Mouse (Mus musculus) cerebellum, adult 2 months (tissue): ENCODE data around the gene Tnfrsf4. TPM values are rescaled to one million over a fixed set of nuclear protein-coding genes. Genes with fewer than 3 reads are reported as not detected.

Source experiments
- DNase-seq, 2 experiments: peaks; one replicate each; pipeline ENCODE4 v3.0.0; 2021
- H3K27ac ChIP-seq: fragments of 200-500 bp; 2 replicates; pipeline ENCODE4 v1.5.1; 2012; ENCODE audit warnings: low read length, control low read depth, inconsistent platforms; ENCODE audit not compliant: insufficient read depth
- H3K27me3 ChIP-seq: fragments of 200-500 bp; 2 replicates; pipeline ENCODE4 v1.6.1; 2012; ENCODE audit warnings: inconsistent platforms, mild to moderate bottlenecking, low read length, moderate library complexity; ENCODE audit not compliant: control insufficient read depth, insufficient read depth
- H3K4me1 ChIP-seq: fragments of 200-500 bp; 2 replicates; pipeline ENCODE4 v1.6.1; 2011; ENCODE audit warnings: low read length; ENCODE audit not compliant: control insufficient read depth, insufficient read depth
- H3K4me3 ChIP-seq: fragments of 200-500 bp; replicated peaks from 2 replicates; pipeline ENCODE3; 2011; ENCODE audit warnings: mild to moderate bottlenecking, low read depth, low read length, control low read depth; ENCODE audit not compliant: insufficient read depth
- CTCF ChIP-seq: fragments of 200-500 bp; IDR thresholded peaks from 2 replicates; pipeline ENCODE4 v1.5.1; 2011; ENCODE audit warnings: low read depth, mild to moderate bottlenecking, control low read depth, low read length, moderate library complexity, borderline replicate concordance; ENCODE audit not compliant: insufficient read depth
- POLR2A ChIP-seq: fragments of 200-500 bp; IDR thresholded peaks from 2 replicates; pipeline ENCODE4 v1.6.1; 2011; ENCODE audit warnings: low read length, control low read depth, borderline replicate concordance; ENCODE audit not compliant: insufficient read depth
- WGBS: fragments of 180-500 bp; shearing (Covaris S2); methylation state at CpG from one replicate; pipeline ENCODE4 v1.1.7; 2018; 5-methylcytosine and 5-hydroxymethylcytosine counted together
- polyA plus RNA-seq: library from polyadenylated mRNA; depleted of rRNA; stranded (reverse); fragments of >200 nt; gene quantifications from 2 replicates; pipeline ENCODE4 v1.2.3, GENCODE M21; 2012

Tnfrsf4 gene
- polyA plus RNA-seq, 1 experiment = 3.6 TPM

- H3K27me3 ChIP-seq = no peaks in the 10 kb centered on the region
- no peak overlapping the region for H3K27ac ChIP-seq
- no peaks in the 10 kb centered on the region for H3K4me1 ChIP-seq
- no peak for TF ChIP-seq POLR2A
- no peak for TF ChIP-seq CTCF
- H3K4me3 ChIP-seq = no peak overlapping the region
- DNase-seq = no peak
- 97% methylated on average over 2 of the region's 2 CpGs for WGBS
Measured at GRCm38 (mm10) chr4:156014436-156014835, 793 bp downstream of the Tnfrsf4 start.

GRCm38 (mm10) chr4:156019771-156020170 is 6.1 kb downstream of the Tnfrsf4 start:
- TF ChIP-seq POLR2A (no peak), CTCF (no peak)
- no peak overlapping the region for H3K4me3 ChIP-seq
- DNase-seq = no peak
- H3K4me1 ChIP-seq = no peaks in the 10 kb centered on the region
- H3K27ac ChIP-seq = no peak overlapping the region
- H3K27me3 ChIP-seq = no peaks in the 10 kb centered on the region
- WGBS = 75% methylated on average over 12 of the region's 12 CpGs

GRCm38 (mm10) chr4:156021381-156021780 is 7.7 kb downstream of the Tnfrsf4 start:
- no peak for TF ChIP-seq POLR2A
- TF ChIP-seq CTCF = no peak
- H3K4me3 ChIP-seq = no peak overlapping the region
- 87% methylated on average over 3 of the region's 3 CpGs for WGBS
- no peaks in the 10 kb centered on the region for H3K27me3 ChIP-seq
- no peak overlapping the region for H3K27ac ChIP-seq
- no peak for DNase-seq
- H3K4me1 ChIP-seq = peaks cover 7% of the 10 kb centered on the region; the same call in 1 of the 2 replicates

GRCm38 (mm10) chr4:156021942-156022419 is 8.3 kb downstream of the Tnfrsf4 start:
- Histone ChIP-seq H3K4me1 (peaks cover 8% of the 10 kb centered on the region; the same call in 1 of the 2 replicates), H3K4me3 (no peak overlapping the region)
- WGBS = 67% methylated on average over 9 of the region's 9 CpGs

GRCm38 (mm10) chr4:156023520-156023919 is 9.9 kb downstream of the Tnfrsf4 start:
- no peak for DNase-seq
- TF ChIP-seq POLR2A (no peak), CTCF (no peak)
- H3K4me1 ChIP-seq = peaks cover 8% of the 10 kb centered on the region; the same call in 1 of the 2 replicates
- no peaks in the 10 kb centered on the region for H3K27me3 ChIP-seq
- no peak overlapping the region for H3K27ac ChIP-seq
- WGBS = 87% methylated on average over 9 of the region's 9 CpGs
- no peak overlapping the region for H3K4me3 ChIP-seq

More at GRCm38 (mm10) chr4:156021942-156022419, 8.3 kb downstream of the Tnfrsf4 start:
- no peaks in the 10 kb centered on the region for H3K27me3 ChIP-seq
- no peak for TF ChIP-seq POLR2A
- no peak for TF ChIP-seq CTCF
- no peak for DNase-seq
- no peak overlapping the region for H3K27ac ChIP-seq

GRCm38 (mm10) chr4:156024184-156024583 is 10.5 kb downstream of the Tnfrsf4 start:
- 89% methylated on average over 7 of the region's 7 CpGs for WGBS
- DNase-seq = no peak
- Histone ChIP-seq H3K4me1 (peaks cover 8% of the 10 kb centered on the region; the same call in 1 of the 2 replicates), H3K4me3 (no peak overlapping the region), H3K27ac (no peak overlapping the region), H3K27me3 (no peaks in the 10 kb centered on the region)
- TF ChIP-seq CTCF = no peak
- no peak for TF ChIP-seq POLR2A

GRCm38 (mm10) chr4:156026013-156026412 is 12.4 kb downstream of the Tnfrsf4 start, which contains the start of gene Tnfrsf18:
Tnfrsf18 (plus strand) TSS chr4:156026164.
- peak in 1 of 2 experiments; percentile 25 for DNase-seq
- WGBS = 22% methylated on average over 4 of the region's 4 CpGs
- TF ChIP-seq CTCF (no peak), POLR2A (no peak)
- H3K4me3 ChIP-seq = no peak within 1 kb of the TSS
- H3K4me1 ChIP-seq = peaks cover 16% of the 10 kb centered on the region; the same call in 1 of the 2 replicates
- no peaks in the 10 kb centered on the region for H3K27me3 ChIP-seq
- no peak within 1 kb of the TSS for H3K27ac ChIP-seq

GRCm38 (mm10) chr4:156028580-156028979 is 14.9 kb downstream of the Tnfrsf4 start:
- WGBS = 88% methylated on average over 7 of the region's 7 CpGs
- Histone ChIP-seq H3K4me1 (peaks cover 21% of the 10 kb centered on the region), H3K4me3 (no peak overlapping the region), H3K27me3 (no peaks in the 10 kb centered on the region), H3K27ac (no peak overlapping the region)
- DNase-seq = no peak
- no peak for TF ChIP-seq CTCF
- no peak for TF ChIP-seq POLR2A
